Mouse (Mus musculus) Muller cell, postnatal 12 days (primary cell): ENCODE measurements around the gene Sipa1l2.

Experiments
- DNase-seq: peaks from one replicate; pipeline ENCODE4 v3.0.0-alpha.2; 2015; ENCODE audit errors: inconsistent ontology term

The Sipa1l2 gene

DNA sequence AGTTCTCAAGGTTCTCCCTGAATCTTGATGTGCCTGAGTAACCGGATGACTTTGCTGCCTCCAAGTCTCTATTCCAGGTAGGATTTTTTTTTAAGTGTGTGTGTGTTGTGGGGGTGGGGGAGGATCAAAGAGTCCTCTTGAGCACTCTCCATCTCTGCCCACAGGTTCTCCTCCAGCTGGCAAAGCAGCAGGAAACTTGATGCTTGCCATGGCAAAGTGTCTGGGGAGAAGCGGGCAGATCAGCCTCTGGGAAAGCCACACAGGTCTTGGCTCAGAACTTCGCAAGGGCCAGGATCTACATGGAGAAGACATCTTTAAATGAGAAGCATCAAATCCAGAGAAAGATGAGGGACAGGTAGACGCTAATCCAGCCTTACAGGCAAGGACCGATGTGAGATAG lies 10.8 kb upstream of the Sipa1l2 start:
- no peak for DNase-seq

DNA sequence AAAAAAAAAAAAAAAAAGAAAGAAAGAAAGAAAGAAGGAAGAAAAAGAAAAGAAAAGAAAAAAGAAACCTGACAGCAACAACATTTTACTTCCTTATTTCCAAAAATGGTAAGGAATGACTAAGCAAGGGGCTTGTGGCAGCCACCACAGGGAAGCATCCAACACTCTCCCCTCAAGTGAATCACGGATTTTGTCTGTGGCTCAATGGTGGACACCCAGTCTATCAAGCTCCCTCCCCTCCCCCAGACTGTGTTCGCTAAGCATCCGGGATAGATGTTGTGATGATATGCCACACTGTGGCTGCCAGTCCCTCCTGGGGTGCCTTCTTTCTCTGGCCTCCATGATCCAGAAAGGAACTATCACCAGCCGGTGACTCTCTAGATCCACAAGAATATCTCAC lies 6.5 kb upstream of the Sipa1l2 start:
- DNase-seq, result no peak

DNA sequence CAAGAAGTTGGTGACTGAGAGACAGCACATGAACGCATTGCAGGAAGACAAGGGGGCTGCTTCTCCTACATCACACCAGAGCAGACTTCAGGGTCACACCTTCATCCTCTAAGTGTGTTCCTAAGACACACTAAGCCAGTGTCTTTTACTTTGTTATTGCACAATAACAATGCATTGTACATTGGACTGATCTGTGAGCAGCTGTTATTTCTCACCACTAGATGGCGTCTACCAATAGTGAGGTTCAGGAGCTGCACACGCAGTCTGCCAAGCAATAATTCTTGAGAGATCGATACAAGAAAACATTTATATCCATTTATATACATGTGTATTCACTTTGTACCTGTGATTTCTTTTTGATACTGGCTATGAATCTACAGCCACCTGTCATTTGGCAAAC lies 4.7 kb upstream of the Sipa1l2 start:
- peak; percentile 22 for DNase-seq

DNA sequence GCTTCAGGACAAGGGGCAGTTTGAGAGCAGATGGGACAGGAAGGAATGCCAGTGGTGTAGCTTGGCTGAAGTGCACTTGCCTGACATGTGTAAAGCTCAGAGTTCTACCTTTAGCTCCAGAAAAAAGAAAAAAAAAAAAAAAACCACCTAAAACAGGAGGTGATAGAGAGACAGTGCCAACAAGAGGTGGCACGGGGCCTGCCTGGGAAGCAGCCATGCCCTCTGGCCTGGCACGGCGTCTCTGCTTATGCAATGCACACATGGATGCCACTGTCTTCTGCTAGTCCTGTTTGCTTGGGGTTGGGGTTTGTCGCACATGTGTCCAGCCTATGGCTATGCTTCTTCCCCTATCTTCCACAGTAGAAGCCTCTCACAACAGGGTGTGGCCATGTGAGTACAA lies 2.6 kb upstream of the Sipa1l2 start:
- DNase-seq, result no peak

DNA sequence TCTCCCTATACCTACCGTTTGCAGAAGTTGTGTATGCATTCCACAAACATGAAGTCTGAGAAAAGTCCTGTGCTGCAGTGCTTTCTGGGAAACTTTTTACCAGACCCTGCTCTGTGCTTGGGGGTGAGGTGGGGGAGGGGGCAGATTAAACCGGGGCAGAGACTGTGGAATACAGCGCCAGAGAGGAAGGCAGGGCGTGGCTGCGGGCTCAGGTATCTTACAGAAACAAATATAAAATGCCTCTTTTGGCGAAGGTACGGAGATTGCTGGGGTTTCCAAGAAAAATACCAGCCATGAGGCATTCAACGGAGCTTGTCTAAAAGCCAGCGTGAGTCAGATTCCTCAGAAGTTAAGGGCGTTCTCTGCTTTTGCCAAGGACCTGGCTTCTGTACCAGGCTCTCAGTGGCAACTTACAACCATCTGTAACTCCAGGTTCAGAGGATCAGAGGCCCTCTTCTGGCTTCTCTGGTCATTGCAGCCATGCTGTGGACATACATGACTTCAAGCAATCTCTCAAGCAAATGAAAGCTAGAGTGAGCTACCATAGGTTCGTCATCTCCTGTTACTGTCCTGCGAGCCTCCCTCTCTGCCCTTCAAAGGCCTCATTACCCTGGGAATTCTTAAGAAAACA lies 1.3 kb upstream of the Sipa1l2 start:
- no peak for DNase-seq

DNA sequence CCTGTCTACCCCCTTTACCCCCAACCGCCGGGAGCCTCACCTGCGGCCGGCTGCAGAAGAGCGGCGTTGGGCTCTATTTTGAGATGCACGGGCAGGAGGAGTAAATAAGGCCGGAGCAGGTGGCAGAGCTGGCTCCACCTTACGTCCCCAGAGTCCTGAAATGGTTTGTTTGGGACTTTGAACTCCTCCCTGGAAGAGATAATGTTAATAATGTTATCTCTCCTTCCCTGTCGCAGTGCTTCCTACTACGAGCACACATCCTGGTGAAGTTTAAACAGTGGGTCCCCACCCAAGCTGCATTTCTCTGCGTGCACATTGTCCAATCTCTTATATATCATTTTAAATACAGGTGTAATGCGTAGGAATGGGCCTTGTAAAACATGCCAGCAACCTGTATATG lies 781 bp upstream of the Sipa1l2 start:
- no peak for DNase-seq

DNA sequence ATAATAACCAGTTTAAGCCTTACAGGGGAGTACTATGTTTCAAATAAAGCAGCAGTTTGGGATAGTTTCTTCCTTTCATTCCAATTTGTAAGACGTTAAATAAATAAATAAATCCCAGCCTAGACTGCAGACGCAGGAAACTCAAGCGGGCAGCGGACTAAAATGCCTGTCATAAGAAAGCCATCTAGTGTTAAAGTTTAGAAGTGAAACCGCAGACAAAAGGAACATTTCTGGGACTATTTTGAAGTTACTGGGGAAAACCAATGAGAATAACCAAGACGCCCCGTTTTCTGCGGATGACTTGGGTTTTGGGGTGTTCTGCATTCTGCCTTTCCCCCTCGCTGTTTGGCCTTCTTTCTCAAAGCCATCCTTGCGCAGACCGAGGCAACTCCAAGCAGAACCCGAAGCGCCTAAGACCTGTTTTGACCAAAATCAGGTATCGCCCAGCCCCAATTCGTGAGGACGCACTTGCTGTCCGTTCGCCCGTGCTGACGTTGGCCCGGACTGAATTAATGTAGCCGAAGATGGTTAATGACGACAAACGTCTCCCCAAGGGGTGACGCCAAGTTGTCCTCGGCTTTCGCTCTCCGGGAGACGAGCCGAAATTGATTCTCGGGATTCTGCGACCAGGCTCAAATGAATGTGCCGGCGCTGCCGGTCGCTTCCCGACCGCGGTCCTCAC lies 616 bp downstream of the Sipa1l2 start:
- DNase-seq, result peak; percentile 79

DNA sequence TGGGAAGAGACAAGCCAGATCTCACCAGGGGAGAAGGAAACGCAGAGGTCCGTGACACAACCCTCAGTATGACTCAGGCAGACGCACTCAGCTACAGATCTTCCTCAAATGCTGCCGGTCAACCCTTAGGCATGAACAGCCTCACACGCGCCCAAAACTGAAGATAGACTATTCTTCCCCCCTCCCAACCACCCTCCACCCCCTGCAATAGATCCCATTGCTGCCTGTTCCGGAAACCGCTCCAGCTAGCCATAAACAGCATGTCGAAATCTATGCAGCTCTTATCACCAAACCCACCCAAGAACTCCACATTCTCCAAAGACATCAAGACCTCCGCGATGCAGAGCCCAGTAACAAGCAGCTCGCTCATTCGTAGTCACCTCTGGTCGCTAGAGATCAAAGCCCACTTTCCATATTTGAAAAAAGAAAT lies 1.2 kb downstream of the Sipa1l2 start:
- DNase-seq, result peak; percentile 79

DNA sequence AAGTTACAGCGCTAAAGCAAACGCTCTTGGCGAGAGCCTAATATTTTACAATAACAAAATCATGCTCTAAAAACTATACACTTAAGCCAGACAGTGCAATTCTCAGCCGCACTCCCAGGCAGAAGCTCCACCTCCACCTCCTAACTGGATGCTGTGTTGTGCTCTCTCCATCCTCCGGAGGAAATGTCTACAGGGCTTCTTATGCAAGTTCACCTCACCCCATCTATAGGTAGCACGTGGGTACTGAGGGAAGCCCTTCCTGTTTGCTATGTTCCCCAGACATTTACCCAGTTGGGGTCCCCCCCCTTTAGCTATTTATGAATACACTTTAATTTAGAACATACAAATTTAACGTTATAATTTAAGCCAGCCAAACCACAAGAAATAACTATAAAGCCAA lies 2.0 kb downstream of the Sipa1l2 start:
- DNase-seq, result no peak

DNA sequence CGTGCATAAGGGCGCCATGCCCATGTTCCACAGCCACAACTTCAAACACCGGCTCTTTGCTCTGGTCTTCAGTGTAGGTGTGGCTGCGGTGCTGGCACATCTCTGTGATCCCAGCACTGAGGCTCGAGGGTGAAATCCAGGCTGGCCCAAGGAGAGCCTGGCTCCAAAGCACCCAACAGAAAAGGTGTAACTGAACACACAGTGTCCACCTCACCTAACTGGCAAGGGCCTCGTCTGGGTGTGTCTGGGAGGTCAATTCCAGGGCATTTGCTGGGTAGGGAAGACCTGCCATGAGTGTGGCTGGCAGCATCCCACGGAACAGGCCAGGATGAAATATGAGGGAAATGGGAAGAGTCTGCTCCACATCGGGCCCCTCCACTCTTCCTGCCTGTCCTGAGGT lies 6.7 kb downstream of the Sipa1l2 start:
- no peak for DNase-seq

DNA sequence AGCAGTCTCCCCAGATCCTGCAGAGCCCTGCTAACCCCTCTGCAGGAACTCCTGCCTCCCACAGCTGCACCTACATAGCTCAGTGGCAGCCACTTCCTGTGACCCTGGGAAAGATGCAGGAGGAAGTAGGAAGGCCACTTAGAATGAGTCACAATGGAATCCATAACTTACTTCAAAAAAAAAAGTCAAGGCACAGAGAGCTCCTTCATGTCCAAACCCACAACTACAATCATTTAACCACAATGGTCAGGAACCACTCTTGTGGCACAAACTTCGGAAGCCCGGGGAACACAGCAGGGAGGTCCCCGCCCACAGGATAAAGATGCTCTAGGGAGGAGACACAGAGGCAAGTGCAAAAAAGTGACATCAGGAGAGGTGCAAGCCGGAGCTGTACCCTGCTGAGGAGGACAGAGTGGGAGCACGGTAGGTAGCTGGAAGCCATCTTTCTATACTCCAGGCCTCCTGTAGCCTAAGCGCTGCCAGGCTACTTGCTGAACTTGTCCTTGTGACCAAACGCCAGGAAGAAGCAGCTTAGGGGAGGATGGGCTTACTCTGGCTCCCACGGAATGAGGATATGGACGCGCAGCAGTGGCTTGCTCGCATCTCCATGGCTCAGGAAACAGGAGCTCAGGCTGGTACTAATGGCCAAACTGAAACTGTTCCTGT lies 8.7 kb downstream of the Sipa1l2 start:
- DNase-seq, result peak; percentile 78

DNA sequence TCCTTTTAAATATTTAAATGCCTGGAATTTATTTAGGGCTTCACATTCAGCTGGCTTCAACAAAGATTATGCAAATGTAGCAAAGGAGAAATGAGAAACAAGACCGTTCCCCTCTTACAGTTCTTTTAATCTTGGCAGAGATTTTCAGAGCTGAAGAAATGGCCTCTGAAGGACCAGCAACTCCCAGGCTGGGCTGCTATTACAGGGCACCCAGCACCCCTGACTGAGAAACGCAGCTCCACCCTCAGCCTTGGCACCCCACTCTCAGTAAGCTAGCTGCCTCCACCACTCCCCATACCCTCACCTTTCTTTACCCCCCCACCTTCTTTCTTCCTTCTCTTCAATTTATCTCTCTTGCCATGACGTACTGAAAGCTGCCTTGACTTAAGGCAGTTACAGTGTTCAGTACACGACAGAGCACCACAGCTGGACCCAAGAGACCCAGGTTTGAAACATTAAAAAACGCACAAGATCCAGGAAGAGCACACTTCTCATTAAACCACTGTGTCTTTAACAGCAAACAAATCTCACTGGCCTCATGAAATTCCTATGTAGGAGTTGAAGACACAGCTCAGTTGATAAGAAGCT lies 10.4 kb downstream of the Sipa1l2 start:
- no peak for DNase-seq

DNA sequence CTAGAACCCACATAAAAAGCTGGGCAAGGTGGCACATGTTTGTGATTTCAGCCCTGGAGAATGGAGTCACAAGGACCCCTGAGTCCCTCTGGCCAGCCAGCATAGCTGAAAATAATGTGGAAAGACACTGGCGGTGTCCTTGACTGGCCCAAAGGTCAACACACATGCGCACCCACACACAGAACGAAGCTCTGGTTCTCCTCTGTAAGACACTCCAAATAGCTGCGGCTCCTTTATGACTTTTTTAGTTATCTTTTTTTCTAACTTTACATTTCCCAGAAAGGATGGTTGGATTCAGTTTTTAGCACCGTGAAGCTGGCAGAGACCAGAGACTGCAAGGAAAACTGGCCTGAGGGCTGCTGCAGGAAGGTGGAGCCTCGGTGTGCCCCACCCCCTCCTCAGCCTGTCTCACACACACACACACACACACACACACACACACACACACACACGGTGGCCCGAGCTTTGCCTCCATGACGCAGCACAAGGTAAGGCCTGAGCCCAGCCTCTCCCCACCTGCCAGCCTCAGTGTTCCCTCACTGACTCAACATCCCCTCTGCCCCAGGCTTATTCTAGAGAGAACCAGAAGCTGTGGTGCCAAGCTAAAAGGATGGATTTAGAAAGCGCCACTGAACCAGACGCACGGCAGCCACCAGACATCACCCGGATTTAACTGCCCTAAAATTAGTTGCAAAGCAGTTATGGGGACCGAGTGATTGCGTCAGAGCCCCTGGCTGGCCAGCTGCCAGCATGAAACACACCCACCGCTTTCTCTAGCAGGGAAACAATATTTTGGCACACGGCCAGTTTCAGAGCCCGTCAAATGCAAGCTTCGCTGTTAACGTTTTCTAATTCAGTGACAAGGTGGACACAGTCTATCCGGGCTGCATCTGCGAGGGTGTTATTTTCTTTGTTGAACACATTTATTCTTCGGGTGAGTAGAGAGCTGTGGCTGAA lies 11.2 kb downstream of the Sipa1l2 start:
- DNase-seq, result peak; percentile 82

DNA sequence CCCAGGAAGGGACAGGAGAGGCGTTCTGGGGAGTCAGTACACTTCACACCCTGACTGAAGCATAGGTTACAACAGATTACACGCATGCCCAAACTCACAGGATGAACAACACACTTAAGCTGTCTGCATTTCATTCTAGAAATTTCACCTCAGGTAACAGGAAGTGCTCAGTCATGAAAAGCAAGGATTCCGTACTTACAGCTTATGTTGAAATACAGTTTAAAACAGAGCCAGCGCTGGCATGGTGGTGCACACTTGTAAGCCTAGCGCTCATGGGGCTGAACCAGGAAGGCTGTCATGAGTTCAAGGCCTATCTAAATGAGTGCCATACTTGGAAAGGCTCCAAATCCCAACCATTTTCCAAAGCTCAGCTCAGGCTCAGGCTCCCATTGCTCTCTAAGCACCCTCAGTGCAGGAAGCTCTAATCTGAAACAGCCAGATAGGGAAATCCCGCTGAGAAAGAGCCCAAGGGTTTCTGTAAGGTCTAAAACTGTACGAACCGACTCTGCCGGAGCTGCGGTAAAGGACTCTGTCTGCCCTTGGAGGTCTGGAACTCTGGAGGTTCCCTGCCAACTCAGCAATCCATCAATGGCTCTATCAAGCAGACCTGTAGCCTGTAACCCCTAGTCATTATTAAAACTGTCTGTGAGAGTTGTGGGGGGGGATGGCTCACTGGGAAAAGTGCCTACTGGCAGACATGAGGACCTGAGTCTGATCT lies 12.1 kb downstream of the Sipa1l2 start:
- no peak for DNase-seq

DNA sequence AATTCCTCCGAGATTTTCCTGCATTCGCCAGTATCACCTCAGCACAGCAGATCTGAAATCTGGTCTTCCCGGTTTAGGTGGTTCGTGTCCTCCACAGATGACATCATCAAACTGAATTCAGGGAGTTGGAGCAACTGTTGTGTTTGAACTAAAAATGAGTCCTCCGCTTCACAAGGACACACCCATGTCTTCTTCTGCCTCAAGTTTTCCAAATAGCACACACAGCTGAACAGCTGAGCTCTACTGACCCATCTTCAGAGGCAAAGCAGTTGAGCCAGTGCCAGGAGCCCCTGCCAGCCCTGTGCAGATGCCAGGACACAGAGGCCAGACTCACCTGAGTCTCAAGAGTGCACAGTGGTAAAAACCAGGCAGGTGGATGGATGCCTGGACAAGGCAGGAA lies 12.9 kb downstream of the Sipa1l2 start:
- no peak for DNase-seq

DNA sequence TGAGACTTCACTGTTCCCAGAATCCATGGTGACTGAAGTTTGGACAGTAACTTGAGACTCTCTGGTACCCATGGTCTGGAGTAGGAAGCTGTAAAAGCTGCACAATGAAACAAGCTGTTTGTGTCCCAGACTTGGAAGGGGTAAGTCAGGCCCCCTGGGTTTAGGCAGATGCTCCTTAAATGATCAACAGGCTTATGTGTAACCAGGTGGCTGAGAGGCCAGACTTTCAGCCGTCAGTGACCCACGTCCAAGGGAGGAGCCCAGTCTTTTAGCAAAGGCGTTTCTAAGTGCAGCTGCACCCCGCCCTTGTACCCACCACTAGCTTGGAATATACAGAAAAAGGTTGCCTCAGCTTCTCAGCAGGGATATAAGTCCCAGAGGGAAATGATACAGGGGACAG lies 19.0 kb downstream of the Sipa1l2 start:
- no peak for DNase-seq

DNA sequence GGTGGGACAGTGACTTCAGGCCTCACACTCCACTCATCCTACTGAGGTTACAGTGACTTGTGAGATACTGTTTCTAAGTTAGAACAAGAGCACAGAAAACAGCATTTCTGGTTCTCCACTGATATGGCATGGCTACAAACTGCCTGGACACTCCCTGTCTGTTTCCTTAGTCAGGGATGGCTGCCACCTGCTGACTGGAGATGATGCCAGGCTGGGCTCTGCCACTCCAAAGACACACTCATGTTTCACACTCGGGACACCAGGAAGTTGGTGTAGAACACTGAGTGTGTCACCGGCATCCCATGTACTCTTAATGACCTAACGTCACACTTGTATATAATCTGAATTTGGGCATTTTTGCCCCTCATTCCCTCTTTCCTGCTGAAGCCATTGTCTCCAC lies 22.3 kb downstream of the Sipa1l2 start:
- no peak for DNase-seq

DNA sequence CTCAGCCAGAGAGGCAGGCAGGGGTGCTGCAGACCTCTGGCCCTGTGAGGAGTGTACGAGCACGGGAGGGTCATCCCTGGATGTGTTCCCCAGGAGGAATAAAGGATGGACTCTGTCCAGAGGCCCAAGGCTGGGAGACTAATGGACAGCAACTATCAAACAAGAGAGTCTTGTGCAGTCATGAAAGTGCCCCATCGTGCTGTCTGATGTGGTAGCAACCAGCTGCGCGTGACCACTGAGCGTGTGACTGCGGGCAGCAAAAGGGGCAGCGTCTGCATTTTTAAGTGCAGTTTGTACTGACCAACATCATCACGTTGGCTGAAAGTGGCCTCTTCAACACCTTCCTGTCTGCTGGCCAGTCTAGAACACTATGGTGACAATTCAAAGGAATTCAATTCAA lies 23.7 kb downstream of the Sipa1l2 start:
- DNase-seq, result no peak

DNA sequence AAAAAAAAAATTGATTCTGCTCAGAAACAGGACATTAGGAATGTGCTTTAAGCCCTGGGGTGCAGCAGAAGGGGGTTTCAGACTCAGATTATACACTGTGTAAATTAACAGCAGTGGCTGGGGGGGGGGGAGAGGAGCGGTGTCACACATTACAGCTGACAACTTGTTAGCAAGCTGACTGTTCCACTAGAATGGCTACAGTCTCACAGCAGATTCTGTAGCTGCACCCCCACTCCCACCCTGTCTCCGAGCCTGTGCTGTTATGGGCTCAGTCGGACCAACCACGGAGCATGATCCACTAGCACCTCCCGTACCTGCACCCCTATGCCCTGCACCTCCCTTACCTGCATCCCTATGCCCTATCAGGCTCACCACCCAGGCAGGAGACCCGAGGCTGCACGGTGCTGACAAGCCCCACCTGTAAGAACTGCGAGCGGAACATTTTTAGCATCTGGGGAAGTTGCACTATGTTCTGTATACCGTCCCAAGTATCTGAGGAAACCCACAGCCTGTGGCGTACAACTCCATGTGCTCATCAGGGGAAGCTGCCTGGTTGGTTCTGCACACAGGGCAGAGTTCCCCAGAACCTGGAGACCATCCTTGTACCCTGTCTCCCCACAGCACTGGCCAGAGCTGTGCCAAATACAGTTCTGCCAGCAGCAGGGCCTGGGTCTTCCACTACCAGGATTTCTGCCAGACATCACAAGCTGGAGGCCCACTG lies 26.6 kb downstream of the Sipa1l2 start:
- no peak for DNase-seq
